Mouse (Mus musculus): ENCODE data around the gene Tmem108. TPM values are rescaled to one million over a fixed set of nuclear protein-coding genes. Genes with fewer than 3 reads are reported as not detected.
A peak's percentile ranks its signal among the peaks of the same experiment; 100 is the strongest.

Tmem108 gene
- total RNA-seq, 2 experiments from 2014 or later, result 0.38 to 1.3 TPM

DNA sequence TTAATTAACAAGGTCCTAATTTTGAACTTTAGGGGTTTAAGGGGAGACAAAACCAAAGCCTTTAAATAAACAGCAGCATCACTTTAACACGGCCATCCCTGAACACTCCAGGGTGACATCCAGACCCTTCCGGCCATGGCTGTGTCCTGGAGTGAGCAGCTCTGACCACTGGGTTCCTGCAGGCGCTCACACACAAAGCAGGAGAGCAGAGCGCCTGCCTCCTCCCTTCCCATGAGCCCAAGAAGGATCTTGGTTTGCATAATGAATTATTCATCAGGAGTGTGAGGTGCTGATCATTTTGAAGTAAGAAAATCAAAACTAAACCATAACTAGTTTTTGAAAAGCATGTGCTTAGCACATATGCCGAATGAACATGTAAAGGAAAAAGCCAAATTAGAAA lies 237.0 kb downstream of the Tmem108 start:
- ATAC-seq (replicated peaks; ENCODE audit: low FRiP score, low TSS enrichment, poor library complexity, severe bottlenecking), result no peak

DNA sequence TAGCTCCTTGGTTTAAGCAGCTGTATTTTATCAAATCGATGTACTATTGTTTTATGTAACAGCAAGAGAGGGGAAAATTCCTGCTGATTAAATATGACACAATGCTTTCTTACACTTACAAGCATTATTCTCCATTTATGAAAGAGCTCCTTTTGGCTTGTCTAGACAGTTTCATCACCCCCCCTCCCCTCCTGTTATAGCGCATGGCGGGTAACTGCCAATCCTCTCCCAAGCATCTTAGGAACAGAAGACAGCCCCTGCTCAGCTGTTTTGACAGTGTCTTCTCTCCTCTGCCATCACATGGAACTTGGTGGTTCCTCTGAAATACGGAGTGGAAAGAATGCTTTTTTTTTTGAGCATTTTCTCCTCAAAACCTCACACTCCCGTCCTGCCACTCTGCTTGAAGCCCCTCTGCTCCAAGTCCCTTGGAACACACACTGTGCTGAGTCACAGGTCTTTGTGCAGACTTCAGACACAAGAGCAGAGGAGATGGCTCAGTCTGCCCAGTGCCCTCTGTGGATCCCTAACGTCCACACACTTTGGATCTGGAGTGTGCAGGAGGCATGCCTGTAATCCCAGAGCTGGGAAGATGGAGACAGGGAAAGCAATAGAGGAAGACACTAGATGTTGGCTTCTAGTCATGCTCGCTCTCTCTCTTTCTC lies 237.8 kb downstream of the Tmem108 start:
- ATAC-seq (replicated peaks; ENCODE audit: low FRiP score, low TSS enrichment, poor library complexity, severe bottlenecking), result no peak

DNA sequence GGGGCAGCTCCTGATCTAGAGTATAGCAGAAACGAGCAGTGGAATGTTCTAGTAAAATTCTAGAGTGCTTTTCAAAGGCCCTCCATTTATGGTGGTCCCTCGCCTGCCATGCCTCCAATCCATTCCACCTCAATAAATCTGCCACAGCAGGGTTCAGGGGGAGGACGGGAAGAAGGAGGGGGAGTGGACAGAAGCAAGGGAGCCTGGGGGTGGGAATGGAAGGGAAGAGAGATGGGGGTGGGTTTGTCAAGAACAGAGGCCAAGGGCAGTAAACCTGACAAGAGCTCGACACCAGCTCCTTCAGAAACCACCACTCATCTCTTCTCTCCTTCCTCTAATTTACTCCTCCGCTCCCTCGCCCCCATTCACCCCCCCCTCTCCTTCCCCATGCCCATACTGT lies 238.6 kb downstream of the Tmem108 start:
- ATAC-seq (replicated peaks; ENCODE audit: low FRiP score, low TSS enrichment, poor library complexity, severe bottlenecking), result no peak

DNA sequence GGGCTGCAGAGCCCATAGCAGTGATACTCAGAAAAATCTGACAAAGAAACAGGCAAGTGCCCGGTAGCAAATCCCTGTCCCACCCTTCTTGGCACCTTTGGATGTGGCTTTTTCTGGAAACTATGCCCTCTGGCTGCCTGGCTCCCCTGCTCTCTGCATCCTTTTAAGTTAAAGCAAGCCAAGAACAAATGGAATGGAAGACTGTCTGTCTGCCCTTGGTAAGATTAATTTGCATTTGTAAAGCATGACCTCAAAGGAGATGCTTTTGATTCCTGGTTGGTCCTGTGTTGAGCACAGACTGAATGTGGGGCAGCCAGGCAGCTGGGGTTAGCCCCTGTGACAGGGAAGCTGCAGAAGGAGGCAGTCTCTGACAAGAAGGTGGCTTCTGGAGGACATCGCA lies 247.8 kb downstream of the Tmem108 start:
- no peak for ATAC-seq (replicated peaks; ENCODE audit: low FRiP score, low TSS enrichment, poor library complexity, severe bottlenecking)

DNA sequence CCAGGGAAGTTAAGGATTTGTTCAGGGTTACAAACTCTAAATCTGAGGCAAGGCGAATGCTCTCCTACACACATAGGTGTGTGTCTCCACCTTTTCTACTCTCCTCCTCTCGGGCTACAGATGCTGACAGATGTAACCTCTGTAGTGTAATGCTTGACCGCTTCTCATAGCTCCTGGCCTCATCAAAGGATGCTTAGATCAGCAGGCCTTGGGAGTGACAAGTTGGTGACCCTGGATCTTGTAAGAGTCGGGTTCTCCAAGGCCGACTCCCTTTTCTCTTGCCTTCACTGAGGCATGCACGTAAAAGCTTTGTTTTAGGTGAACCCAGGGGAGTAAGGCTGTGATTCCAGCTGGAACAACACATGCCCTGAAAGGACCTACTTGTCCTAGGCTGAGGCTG lies 249.4 kb downstream of the Tmem108 start:
- ATAC-seq (replicated peaks; ENCODE audit: low FRiP score, low TSS enrichment, poor library complexity, severe bottlenecking), result no peak

DNA sequence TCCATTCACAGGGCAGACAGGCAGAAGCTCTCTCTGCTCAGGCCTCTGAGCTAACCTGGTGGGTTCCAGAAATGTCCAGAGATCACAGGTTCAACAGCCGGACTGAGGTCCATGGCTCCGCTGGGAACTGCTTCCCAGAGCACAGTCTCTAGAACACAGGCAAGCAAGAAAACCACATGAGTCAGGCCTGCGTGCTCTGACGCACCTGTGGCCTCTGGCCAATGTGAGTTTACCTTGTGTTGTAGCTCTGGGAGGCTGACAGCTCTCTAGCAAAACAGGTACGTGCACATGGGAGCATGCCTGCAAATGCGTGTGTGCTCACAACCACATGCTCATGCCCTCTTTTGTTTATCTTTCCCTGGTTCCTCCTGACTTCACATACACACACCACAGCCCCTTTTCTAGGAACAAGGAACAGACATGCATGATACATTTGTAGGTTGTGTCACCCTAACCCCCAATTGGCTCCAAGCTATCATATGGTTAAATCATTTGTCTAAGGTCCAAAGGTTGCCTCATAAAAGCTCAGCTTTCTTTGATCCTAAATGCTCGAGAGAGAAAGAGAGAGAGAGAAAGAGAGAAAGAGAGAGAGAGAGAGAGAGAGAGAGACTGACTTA lies 254.6 kb downstream of the Tmem108 start:
- ATAC-seq (replicated peaks; ENCODE audit: low FRiP score, low TSS enrichment, poor library complexity, severe bottlenecking), result no peak

DNA sequence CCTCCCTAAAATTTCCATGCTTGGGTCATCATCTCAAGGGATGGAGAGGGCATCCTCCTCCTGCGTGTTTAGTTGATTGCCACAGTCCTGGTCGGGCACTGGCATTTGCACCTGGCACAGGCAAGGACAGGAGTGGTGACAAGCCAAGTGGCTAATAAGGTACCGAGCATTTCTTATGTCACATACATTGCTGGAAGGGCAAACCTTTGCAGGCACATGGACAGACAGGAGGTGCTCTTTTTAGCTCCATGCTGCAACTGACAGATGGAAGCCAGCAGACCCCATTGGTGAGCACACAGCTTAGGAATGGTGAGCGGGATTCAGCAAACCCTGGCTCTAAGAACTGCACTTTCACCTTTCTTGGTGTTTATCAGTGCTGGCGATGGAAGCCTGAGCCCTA lies 256.6 kb downstream of the Tmem108 start:
- ATAC-seq (replicated peaks; ENCODE audit: low FRiP score, low TSS enrichment, poor library complexity, severe bottlenecking), result no peak

DNA sequence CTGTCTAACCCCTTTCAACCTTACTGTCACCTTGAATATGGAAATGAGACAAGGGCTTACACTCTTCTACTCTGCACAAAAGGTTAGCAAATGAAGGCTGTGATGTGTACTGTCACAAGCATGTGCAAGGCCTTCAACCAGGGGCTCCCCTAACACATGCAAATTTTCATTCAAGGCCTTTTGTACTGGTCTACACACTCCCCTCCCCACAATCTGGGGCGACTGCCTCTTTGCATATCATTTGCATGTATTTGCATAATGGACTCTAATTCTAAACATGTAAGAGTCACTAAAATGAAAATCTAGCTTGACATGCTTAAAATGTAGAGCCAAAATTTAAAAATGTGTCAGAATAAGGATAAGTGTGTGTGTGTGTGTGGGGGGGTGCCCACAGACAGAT lies 257.0 kb downstream of the Tmem108 start:
- no peak for ATAC-seq (replicated peaks; ENCODE audit: low FRiP score, low TSS enrichment, poor library complexity, severe bottlenecking)

DNA sequence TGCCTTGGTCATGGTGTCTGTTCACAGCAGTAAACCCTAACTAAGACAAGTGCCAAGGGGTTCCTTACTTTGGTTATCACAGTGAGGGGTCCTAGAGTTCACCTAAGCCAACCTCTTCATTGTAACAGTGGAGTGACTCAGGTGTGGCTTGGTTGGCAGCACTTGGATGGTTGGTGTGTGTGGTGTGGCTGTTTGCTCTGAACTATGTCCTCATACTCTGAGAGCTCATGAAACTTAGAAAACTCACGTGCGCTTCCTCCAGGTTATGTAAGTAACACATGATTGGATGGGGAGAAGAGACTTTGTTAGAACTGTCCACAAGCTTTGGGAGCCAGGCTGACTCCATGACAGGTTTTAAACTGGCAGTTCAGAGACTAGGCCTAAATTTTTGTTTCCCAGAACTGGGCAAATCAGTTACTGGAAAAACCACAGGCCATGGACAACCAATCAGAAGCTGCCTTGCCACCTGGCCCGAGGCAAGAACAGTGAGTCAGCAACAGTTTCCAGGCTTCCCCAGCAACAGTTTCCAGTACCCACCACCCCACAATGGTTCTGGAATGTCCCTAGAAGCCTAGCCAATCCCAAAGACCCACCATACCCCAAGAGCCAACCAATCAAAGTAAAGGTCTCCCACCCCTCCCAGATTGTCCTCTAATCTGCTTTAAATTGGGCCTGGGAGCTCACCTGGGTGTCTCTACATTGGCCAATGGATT lies 257.9 kb downstream of the Tmem108 start:
- ATAC-seq (replicated peaks; ENCODE audit: low FRiP score, low TSS enrichment, poor library complexity, severe bottlenecking), result no peak

DNA sequence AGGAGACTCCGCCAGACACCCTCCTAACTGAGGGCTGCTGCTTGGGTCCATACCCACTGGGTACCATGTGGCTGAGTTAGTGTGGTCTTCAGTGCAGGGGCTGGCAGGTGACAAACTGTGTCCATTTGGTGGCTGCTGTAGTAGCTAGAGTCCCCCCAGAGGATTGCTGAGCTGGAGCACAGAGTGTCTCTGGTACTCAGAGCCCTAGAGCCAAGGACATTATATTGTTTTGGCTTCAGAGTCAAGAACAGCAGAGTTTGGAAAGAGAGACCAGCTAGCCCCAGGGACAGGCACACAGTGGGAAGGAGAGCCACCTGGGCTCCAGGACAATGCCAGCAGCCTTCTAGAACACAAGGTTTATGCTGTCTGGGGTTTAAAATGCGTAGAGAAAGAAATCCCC lies 259.0 kb downstream of the Tmem108 start:
- no peak for ATAC-seq (replicated peaks; ENCODE audit: low FRiP score, low TSS enrichment, poor library complexity, severe bottlenecking)

DNA sequence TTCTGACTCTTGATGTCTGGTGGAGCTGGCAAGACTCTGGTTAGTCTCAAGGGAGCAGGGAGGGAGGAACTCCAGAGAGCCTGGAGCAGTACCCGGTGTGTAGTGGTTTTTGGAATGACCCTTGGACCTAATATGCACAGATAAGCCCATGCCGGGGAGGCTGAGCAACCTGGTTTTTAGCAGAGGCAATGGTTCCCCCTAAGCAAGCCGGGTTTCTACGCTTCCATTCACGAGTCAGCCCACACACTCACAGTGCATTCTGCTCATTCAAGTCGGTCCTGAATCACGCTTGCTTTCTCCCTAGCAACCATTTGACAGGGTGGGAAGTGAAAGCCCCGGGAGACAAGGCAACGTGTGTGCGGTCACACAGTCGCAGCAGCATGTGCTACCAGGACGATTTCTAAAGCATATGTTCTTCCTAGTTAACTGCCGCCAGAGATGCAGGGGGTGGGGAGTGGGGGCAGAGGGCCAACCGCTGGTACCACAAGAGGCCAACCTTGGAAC lies 259.7 kb downstream of the Tmem108 start:
- ATAC-seq (replicated peaks; ENCODE audit: low FRiP score, low TSS enrichment, poor library complexity, severe bottlenecking), result no peak

DNA sequence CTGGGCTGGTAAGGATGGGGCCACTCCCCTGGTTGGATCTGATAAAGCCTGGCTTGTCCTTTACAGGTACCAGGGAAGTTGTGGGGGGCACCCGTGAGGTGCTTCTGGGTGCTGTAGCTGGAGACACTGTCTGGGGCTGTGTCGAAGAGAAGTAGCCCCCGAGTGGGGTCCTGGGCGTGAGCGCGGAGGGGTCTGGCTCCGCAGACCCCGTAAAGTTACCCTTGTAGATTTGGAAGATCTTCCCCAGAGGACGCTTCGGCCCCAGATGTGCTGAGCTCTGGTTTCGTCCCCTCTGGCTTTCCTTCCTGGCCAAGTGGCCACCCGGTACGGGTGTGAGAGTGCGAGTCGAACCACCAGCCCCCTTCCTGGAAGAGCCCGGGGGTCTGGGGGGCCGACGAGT lies 262.3 kb downstream of the Tmem108 start:
- ATAC-seq (replicated peaks; ENCODE audit: low FRiP score, low TSS enrichment, poor library complexity, severe bottlenecking), result no peak

DNA sequence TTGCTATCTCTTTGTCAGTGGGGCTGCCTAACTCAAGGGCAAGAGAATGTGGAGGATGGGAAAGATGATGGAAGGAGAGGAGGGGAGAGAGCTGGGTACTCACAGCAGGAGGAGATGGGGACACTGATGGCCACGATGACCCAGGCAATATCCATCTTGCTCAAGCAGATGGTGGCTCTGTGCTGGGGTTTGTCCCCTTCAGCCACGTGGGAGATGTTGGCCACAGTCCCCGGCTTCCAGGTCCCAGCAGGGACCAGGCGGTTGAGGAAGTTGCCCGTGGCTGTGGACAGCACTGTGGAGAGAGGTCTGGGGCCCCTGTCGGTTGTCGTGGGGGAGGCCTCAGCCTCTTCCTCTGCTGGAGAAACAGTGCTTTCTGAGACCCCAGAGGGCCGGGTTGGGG lies 262.9 kb downstream of the Tmem108 start:
- ATAC-seq (replicated peaks; ENCODE audit: low FRiP score, low TSS enrichment, poor library complexity, severe bottlenecking), result no peak

DNA sequence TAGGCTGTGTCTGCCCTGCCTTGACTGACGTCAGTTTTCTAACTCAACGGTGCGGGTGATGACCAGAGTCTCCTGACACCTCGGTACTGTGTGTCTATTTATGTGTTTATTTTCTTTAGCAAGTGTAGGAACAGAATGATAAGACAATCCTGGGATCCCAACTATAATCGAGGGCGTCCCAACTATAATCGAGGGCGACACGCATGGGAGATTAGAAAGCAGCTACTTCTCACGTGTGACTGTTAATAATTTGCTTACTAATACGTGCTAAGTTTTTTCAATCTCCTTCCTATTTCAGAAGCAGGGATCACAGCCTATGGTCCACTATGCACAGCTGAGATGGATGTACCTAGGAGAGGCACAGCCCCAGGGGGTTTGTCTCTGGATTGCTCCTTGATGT lies 266.2 kb downstream of the Tmem108 start:
- no peak for ATAC-seq (replicated peaks; ENCODE audit: low FRiP score, low TSS enrichment, poor library complexity, severe bottlenecking)

DNA sequence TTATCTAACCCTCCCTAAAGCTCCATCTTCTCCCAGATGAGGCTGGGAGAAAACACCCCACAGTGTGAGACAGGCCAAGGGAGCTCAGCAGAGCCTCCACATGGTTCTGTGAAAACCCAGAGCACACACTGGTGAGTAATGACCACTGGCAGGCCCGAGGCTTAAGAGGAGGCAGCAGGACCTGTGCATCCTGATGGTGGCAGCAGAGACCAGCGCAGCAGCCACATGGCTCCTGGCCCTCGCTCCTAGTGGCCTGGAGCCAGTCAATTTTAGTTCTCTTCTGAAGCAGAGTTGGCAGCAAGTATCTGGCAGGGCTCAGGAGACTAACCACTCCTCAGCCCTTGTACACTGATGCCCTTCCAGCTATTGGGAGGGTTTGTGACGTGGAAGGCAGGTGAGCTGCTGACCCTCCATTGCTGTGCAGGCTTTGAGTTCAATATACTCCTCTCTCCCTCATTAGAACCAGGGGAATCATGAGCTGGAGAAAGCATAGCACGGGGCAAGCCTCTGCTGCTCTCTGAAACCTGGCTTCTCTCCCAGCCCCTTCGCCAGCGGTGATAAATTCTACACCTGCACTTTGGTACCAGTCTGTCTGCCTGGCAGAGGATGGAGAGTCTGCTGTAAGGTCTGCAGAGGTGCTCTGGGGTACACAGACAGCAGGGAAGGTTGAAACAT lies 267.2 kb downstream of the Tmem108 start:
- ATAC-seq (replicated peaks; ENCODE audit: low FRiP score, low TSS enrichment, poor library complexity, severe bottlenecking), result 0 out of 2 replicates have a peak, but pooled peaks have one; percentile 55

DNA sequence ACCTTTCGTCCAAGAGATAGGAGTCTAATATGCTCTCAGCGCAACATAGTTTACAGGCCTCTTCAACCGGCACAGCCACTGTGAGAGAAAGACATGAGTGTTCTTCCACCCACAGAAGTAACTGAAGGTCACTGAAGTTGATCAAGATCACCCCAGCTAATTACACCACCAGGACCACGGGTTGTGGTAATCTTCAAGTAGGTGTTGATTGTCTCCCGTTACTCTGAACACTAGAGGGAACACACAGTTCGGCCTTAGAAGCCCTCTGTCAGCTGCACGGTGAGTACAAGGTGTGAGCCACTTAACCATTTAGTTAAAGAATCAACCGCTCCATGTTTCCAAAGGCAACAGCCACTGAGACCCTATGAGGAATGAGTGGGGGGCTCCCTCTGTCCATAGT lies 269.7 kb downstream of the Tmem108 start:
- no peak for ATAC-seq (replicated peaks; ENCODE audit: low FRiP score, low TSS enrichment, poor library complexity, severe bottlenecking)

DNA sequence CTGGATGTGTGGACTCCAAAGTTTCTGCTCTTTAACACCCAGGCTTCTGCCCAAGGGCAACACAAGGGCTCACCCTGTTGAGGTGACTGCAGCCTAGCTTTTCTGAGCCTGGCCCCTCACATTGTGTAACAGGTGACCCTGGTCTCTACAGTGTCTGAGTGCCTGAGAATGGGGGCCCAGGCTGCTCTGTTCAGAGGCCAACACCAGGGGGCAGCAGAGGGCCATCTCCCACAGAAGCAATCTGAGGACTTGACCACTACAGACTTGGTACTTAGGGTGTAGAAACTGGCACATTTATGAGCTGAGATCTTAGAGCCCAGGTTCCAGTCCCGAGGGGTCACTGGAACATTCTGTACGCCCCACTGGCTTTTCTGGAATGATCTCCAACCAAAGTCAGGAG lies 271.2 kb downstream of the Tmem108 start:
- peak; percentile 82 for ATAC-seq (replicated peaks; ENCODE audit: low FRiP score, low TSS enrichment, poor library complexity, severe bottlenecking)

DNA sequence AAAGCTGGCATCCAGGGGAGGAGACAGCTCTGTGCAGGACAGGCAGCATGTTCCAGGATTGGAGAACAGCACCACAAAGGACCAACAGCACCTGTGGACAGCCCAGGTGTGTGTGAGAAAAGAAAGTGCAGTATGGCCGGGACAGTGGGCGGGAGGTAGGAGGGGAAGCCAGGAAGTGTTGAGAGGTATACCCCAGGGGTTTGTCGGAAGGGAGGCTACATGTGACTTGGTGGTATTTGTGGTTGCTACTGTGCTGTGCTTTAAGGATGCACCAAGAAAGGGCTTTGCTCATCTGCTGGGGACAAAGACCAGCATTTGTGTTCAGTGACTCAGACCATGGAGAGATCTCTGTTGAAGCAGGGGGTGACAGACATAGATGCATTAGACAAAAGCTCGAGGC lies 271.8 kb downstream of the Tmem108 start:
- ATAC-seq (replicated peaks; ENCODE audit: low FRiP score, low TSS enrichment, poor library complexity, severe bottlenecking), result no peak

DNA sequence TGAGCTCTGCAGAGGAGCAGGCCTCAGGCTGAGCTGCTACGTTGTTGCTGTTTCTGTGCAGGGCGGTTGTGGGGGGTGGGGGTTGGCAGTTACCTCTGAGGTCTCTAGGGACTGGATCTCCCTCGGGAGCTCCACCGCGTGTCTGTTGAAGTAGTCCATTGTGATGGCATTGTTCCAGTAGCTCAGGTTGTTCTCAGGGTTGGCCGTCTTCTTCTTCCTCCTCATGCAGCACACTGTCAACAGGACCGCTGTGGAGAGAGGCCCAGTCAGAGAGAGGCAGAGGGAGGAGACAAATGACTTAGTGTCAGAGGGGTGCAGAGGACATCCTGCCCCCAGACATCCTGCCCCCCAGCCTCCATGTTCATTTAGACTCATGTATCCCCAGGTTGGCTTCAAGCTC lies 272.5 kb downstream of the Tmem108 start:
- ATAC-seq (replicated peaks; ENCODE audit: low FRiP score, low TSS enrichment, poor library complexity, severe bottlenecking), result no peak

DNA sequence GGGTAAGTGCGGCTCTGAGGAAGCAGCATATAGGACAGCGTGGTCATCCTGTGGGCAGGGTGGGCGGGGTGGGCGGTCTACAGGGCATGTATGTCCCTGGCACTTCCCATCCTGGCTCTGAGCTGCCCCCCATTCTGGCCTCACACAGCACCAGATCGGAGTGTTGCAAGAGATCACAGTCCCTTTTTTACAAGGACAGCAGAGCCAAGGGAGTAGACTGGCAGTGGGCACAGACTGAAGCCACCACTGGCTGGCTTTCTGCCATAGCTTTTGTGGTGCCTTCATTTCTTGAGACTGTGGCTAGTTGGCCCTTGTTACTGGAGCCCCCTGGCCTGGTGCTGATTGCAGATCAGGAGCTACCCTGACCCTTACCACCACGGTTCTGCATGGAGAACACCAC lies 275.4 kb downstream of the Tmem108 start:
- no peak for ATAC-seq (replicated peaks; ENCODE audit: low FRiP score, low TSS enrichment, poor library complexity, severe bottlenecking)

All from megakaryocyte-erythroid progenitor cell, adult 5-6 weeks (primary cell).